In genomic region chr9:59065616-59066301, GRCm38 (mm10) we compare ENCODE assay signal across 17 mouse cellular contexts. TPM values are rescaled to one million over a fixed set of nuclear protein-coding genes. Genes with fewer than 3 reads are reported as not detected.
A peak's percentile ranks its signal among the peaks of the same experiment; 100 is the strongest.
DNase-seq lines count a peak whose midpoint lies in the region; ATAC-seq and TF ChIP-seq lines count a peak whose summit lies in the region.
"Had no signal": no experiment of that assay in that cellular context is flagged by ENCODE, and none has a peak within 500 bp of the region (broad histone marks: within the 10 kb centered on the region; RNA-seq: fewer than 3 reads in every experiment).

No protein-coding gene starts in this region.

- WGBS in heart, postnatal 0 days: 22% methylated on average over 6 of the region's 6 CpGs
- WGBS in heart, adult 2 months: 49% methylated on average over 6 of the region's 6 CpGs
- 28% methylated on average over 6 of the region's 6 CpGs for WGBS in limb, embryonic 14.5 days

- no peak for TF ChIP-seq POLR2A in heart, adult 2 months (IDR thresholded peaks at IDR 0.05; ENCODE audit: insufficient read depth, low read depth, low read length)
- TF ChIP-seq POLR2A in limb, embryonic 14.5 days (IDR thresholded peaks at IDR 0.05; ENCODE audit: borderline replicate concordance, extremely low read depth, insufficient read depth, insufficient read length): no peak

- H3K9ac ChIP-seq in heart, postnatal 0 days (replicated peaks; ENCODE audit: low read depth, low read length): no peak overlapping the region
- no peak overlapping the region for H3K9ac ChIP-seq in heart, adult 2 months (ENCODE audit: low read depth, low read length)
- no peak overlapping the region for H3K9ac ChIP-seq in limb, embryonic 14.5 days (ENCODE audit: low read depth, low read length, severe bottlenecking)

- TF ChIP-seq CTCF in heart, postnatal 0 days (IDR thresholded peaks at IDR 0.05; ENCODE audit: low read depth): no peak
- TF ChIP-seq CTCF in heart, adult 2 months (IDR thresholded peaks at IDR 0.05): no peak

- H3K79me2 ChIP-seq in heart, adult 2 months (replicated peaks; ENCODE audit: control insufficient read depth, insufficient read depth, low read length): no peaks in the 10 kb centered on the region

- H3K4me1 ChIP-seq in heart, postnatal 0 days (ENCODE audit: control insufficient read depth, insufficient read depth): peaks cover 34% of the 10 kb centered on the region
- peaks cover 1% of the 10 kb centered on the region; the same call in 1 of the 2 replicates for H3K4me1 ChIP-seq in heart, adult 2 months (ENCODE audit: control insufficient read depth, insufficient read depth, low read length)
- peaks cover 29% of the 10 kb centered on the region for H3K4me1 ChIP-seq in limb, embryonic 14.5 days (ENCODE audit: control insufficient read depth, insufficient read depth, low read length)

- no peak for ATAC-seq in heart, postnatal 0 days (ENCODE audit: insufficient read depth, low read depth)
- peak; percentile 60 for ATAC-seq in limb, embryonic 14.5 days (ENCODE audit: low FRiP score, low read depth)
- ATAC-seq: forebrain, embryonic 16.5 days; inflammation-experienced regulatory T-cells, adult 6 months had no signal

- intact Hi-C loops in heart, adult 2 months (cut with DNase I): loop anchor here (5.0 kb wide), 1 partner anchor 67 kb away; no protein-coding TSS in a partner anchor

- H3K4me2 ChIP-seq in heart, postnatal 0 days (ENCODE audit: low read depth, low read length): no peak overlapping the region
- no peak overlapping the region for H3K4me2 ChIP-seq in limb, embryonic 14.5 days (replicated peaks; ENCODE audit: low read depth, low read length, severe bottlenecking)

- DNase-seq in adrenal gland, adult 2 months: peak; percentile 64
- no peak for DNase-seq in adrenal gland, postnatal 4 days (ENCODE audit: low spot score in 2 of 2)
- no peak for DNase-seq in heart, postnatal 0 days (ENCODE audit: low spot score)
- DNase-seq in heart, adult 2 months: no peak
- peak; percentile 39 for DNase-seq in adrenal gland, postnatal 10 days
- peak; percentile 57 for DNase-seq in limb, embryonic 14.5 days (ENCODE audit: low spot score)
- no peak for DNase-seq in neural tube, embryonic 10.5 days (ENCODE audit: extremely low spot score, low spot score)
- no peak for DNase-seq in cerebellum, adult 11 months
- DNase-seq: cerebellum, postnatal 10 days; gastrocnemius, postnatal 14 days; lung, adult 2 months; right cerebral cortex, postnatal 4 days had no signal

- no peak for TF ChIP-seq EP300 in heart, postnatal 0 days (IDR thresholded peaks at IDR 0.05; ENCODE audit: low read depth)
- TF ChIP-seq EP300 in heart, adult 2 months (IDR thresholded peaks at IDR 0.05; ENCODE audit: insufficient read depth, low read depth, low read length): no peak

- no peaks in the 10 kb centered on the region for H3K27me3 ChIP-seq in heart, postnatal 0 days (ENCODE audit: control insufficient read depth, insufficient read depth, low read length)
- H3K27me3 ChIP-seq in heart, adult 2 months (ENCODE audit: control insufficient read depth, insufficient read depth, low read length): no peaks in the 10 kb centered on the region
- H3K27me3 ChIP-seq in limb, embryonic 14.5 days (ENCODE audit: control insufficient read depth, insufficient read depth, low read length): no peaks in the 10 kb centered on the region
- H3K27me3 ChIP-seq: CH12.LX had no signal

- no peaks in the 10 kb centered on the region for H3K9me3 ChIP-seq in heart, postnatal 0 days (replicated peaks; ENCODE audit: control insufficient read depth, low read length)
- no peaks in the 10 kb centered on the region for H3K9me3 ChIP-seq in limb, embryonic 14.5 days (ENCODE audit: control insufficient read depth, low read length)

- H3K36me3 ChIP-seq in heart, postnatal 0 days (replicated peaks; ENCODE audit: control insufficient read depth, insufficient read depth, low read length): no peaks in the 10 kb centered on the region
- H3K36me3 ChIP-seq in heart, adult 2 months (ENCODE audit: control insufficient read depth, insufficient read depth, low read length): no peaks in the 10 kb centered on the region
- no peaks in the 10 kb centered on the region for H3K36me3 ChIP-seq in limb, embryonic 14.5 days (ENCODE audit: control insufficient read depth, insufficient read depth, low read length)

- peak overlapping the region; percentile 41 for H3K27ac ChIP-seq in heart, postnatal 0 days (ENCODE audit: low read depth)
- H3K27ac ChIP-seq in heart, adult 2 months: no peak overlapping the region
- peak overlapping the region; percentile 53 for H3K27ac ChIP-seq in limb, embryonic 14.5 days (replicated peaks; ENCODE audit: low read depth, low read length)
- H3K27ac ChIP-seq: kidney, postnatal 0 days; layer of hippocampus, adult 2 months had no signal

- H3K4me3 ChIP-seq in heart, postnatal 0 days (ENCODE audit: low read depth, low read length): no peak overlapping the region
- H3K4me3 ChIP-seq in heart, adult 2 months: no peak overlapping the region
- H3K4me3 ChIP-seq in limb, embryonic 14.5 days (replicated peaks; ENCODE audit: low read length): no peak overlapping the region
- H3K4me3 ChIP-seq: layer of hippocampus, adult 2 months had no signal

RNA-seq across cellular contexts. Expression of gene Neo1, which starts 29.5 kb away (rescaled TPM):
- 10 to 100 TPM; 46.6 to 65.6 TPM for total RNA-seq in adrenal gland, adult 2 months (2021)
- 24.3 and 26.1 TPM in 2 replicates for polyA plus RNA-seq in adrenal gland, adult 2 months (2012; rRNA removed)
- 10 to 100 TPM; 93.1 to 95.7 TPM for total RNA-seq in adrenal gland, postnatal 4 days (2021)
- 62.6 and 79.7 TPM in 2 replicates for total RNA-seq in heart, postnatal 0 days (2014; rRNA removed; ENCODE audit: low replicate concordance)
- polyA plus RNA-seq in heart, postnatal 0 days (2015; fragmentation: Nextera tagmentation; extraction: Ambion mirVana): 16.5 and 18.5 TPM in 2 replicates
- 10 to 100 TPM; 46.9 to 48.1 TPM for total RNA-seq in heart, adult 2 months (2021)
- polyA plus RNA-seq in heart, adult 2 months (2012; rRNA removed): 30.5 and 52.4 TPM in 2 replicates
- total RNA-seq in adrenal gland, postnatal 10 days (2021): 10 to 100 TPM; 46.1 to 58.6 TPM
- polyA plus RNA-seq in limb, embryonic 14.5 days (2012; rRNA removed): 83.5 and 95.9 TPM in 2 replicates
- polyA plus RNA-seq in limb, embryonic 14.5 days (2014; fragmentation: Nextera tagmentation; extraction: Ambion mirVana): 57.1 and 63.9 TPM in 2 replicates

Comparison
In these comparisons a context has a peak if more than half of its experiments do, and no peak if none do; other contexts are left out.
1. DNase-seq: peak in adrenal gland, adult 2 months (single experiment), adrenal gland, postnatal 10 days (single experiment) and limb, embryonic 14.5 days (single experiment); none in adrenal gland, postnatal 4 days (0 of 2), heart, postnatal 0 days (single experiment), heart, adult 2 months (0 of 2), neural tube, embryonic 10.5 days (single experiment) and cerebellum, adult 11 months (single experiment).